Mouse (Mus musculus) limb, embryonic 15.5 days (tissue): ENCODE measurements at regions not wholly inside any gene's neighbourhood (a gene's known extent, or its start where the extent isn't known, plus 50 kb on each side); places are given as distances from the start of the nearest gene placed in this dataset.
A peak's percentile ranks its signal among the peaks of the same experiment; 100 is the strongest.

ENCODE experiments used
- ATAC-seq: fragments of 200-750 bp; cut with Nextera tagmentation; 2 replicates; pipeline ENCODE4 v1.8.0; 2017; ENCODE audit warnings: low read depth, moderate TSS enrichment; ENCODE audit not compliant: insufficient number of reproducible peaks, low FRiP score, low TSS enrichment
- H3K27ac ChIP-seq: fragments of 300-500 bp; sonication (generic); 2 replicates; pipeline ENCODE4 v1.5.1; 2015; ENCODE audit warnings: moderate library complexity, mild to moderate bottlenecking, inconsistent platforms
- H3K27me3 ChIP-seq: fragments of 300-500 bp; sonication (generic); 2 replicates; pipeline ENCODE4 v1.6.1; 2015; ENCODE audit warnings: inconsistent platforms
- H3K36me3 ChIP-seq: fragments of 300-500 bp; sonication (generic); 2 replicates; pipeline ENCODE4 v1.6.1; 2015; ENCODE audit warnings: inconsistent platforms
- H3K4me1 ChIP-seq: fragments of 300-500 bp; sonication (generic); 2 replicates; pipeline ENCODE4 v1.6.1; 2015; ENCODE audit warnings: inconsistent platforms
- H3K4me2 ChIP-seq: fragments of 300-500 bp; sonication (generic); 2 replicates; pipeline ENCODE4 v1.6.1; 2015; ENCODE audit warnings: mild to moderate bottlenecking, inconsistent platforms
- H3K4me3 ChIP-seq: fragments of 300-500 bp; sonication (generic); 2 replicates; pipeline ENCODE4 v1.5.1; 2015; ENCODE audit warnings: mild to moderate bottlenecking, inconsistent platforms
- H3K9ac ChIP-seq: fragments of 300-500 bp; sonication (generic); 2 replicates; pipeline ENCODE4 v1.6.1; 2015; ENCODE audit warnings: inconsistent platforms
- H3K9me3 ChIP-seq: fragments of 300-500 bp; sonication (generic); 2 replicates; pipeline ENCODE4 v1.6.1; 2016; ENCODE audit warnings: inconsistent platforms
- WGBS: fragments of 180-500 bp; shearing (Covaris S2); methylation state at CpG from one replicate; pipeline ENCODE4 v1.1.7; 2015; 5-methylcytosine and 5-hydroxymethylcytosine counted together

GRCm38 (mm10) chr9:17294327-17294726, 793.2 kb upstream of the Fat3 start:
- Histone ChIP-seq H3K4me1 (peaks cover under 1% of the 10 kb centered on the region; the same call in 1 of the 2 replicates), H3K9me3 (no peaks in the 10 kb centered on the region), H3K4me2 (no peak overlapping the region), H3K9ac (no peak overlapping the region), H3K4me3 (no peak overlapping the region), H3K36me3 (no peaks in the 10 kb centered on the region), H3K27me3 (no peaks in the 10 kb centered on the region), H3K27ac (no peak overlapping the region)
- WGBS = 80% methylated on average over 1 of the region's 1 CpGs
- no peak for ATAC-seq

- H3K27me3 ChIP-seq = no peaks in the 10 kb centered on the region
- WGBS = 10% methylated on average over 6 of the region's 6 CpGs
- no peak overlapping the region for H3K9ac ChIP-seq
- H3K36me3 ChIP-seq = no peaks in the 10 kb centered on the region
- no peaks in the 10 kb centered on the region for H3K9me3 ChIP-seq
- H3K4me3 ChIP-seq = no peak overlapping the region
- no peak overlapping the region for H3K4me2 ChIP-seq
- peaks cover 3% of the 10 kb centered on the region; the same call in 1 of the 2 replicates for H3K4me1 ChIP-seq
- H3K27ac ChIP-seq = no peak overlapping the region
- peak; percentile 80 for ATAC-seq
Measured at GRCm38 (mm10) chr9:17288790-17289596, 787.9 kb upstream of the Fat3 start.

- 75% methylated on average over 4 of the region's 4 CpGs for WGBS
- H3K4me1 ChIP-seq = no peaks in the 10 kb centered on the region
- no peaks in the 10 kb centered on the region for H3K36me3 ChIP-seq
- no peak overlapping the region for H3K9ac ChIP-seq
- no peak overlapping the region for H3K4me3 ChIP-seq
- no peak overlapping the region for H3K27ac ChIP-seq
- H3K4me2 ChIP-seq = no peak overlapping the region
- no peaks in the 10 kb centered on the region for H3K27me3 ChIP-seq
- no peaks in the 10 kb centered on the region for H3K9me3 ChIP-seq
- no peak for ATAC-seq
Measured at GRCm38 (mm10) chr9:17279334-17279990, 778.4 kb upstream of the Fat3 start.

- H3K27ac ChIP-seq = no peak overlapping the region
- H3K4me1 ChIP-seq = no peaks in the 10 kb centered on the region
- no peaks in the 10 kb centered on the region for H3K27me3 ChIP-seq
- no peaks in the 10 kb centered on the region for H3K9me3 ChIP-seq
- H3K36me3 ChIP-seq = no peaks in the 10 kb centered on the region
- H3K9ac ChIP-seq = no peak overlapping the region
- no peak overlapping the region for H3K4me2 ChIP-seq
- 20% methylated on average over 2 of the region's 2 CpGs for WGBS
- H3K4me3 ChIP-seq = no peak overlapping the region
- ATAC-seq = no peak
Measured at GRCm38 (mm10) chr9:17272616-17273015, 771.5 kb upstream of the Fat3 start.

GRCm38 (mm10) chr9:17269624-17270023, 768.5 kb upstream of the Fat3 start:
- H3K9ac ChIP-seq = no peak overlapping the region
- H3K4me2 ChIP-seq = no peak overlapping the region
- H3K27me3 ChIP-seq = no peaks in the 10 kb centered on the region
- WGBS = 33% methylated on average over 1 of the region's 1 CpGs
- no peak overlapping the region for H3K4me3 ChIP-seq
- no peaks in the 10 kb centered on the region for H3K36me3 ChIP-seq
- no peak overlapping the region for H3K27ac ChIP-seq
- no peaks in the 10 kb centered on the region for H3K4me1 ChIP-seq
- H3K9me3 ChIP-seq = no peaks in the 10 kb centered on the region
- no peak for ATAC-seq

- Histone ChIP-seq H3K36me3 (no peaks in the 10 kb centered on the region), H3K4me1 (no peaks in the 10 kb centered on the region), H3K4me3 (no peak overlapping the region), H3K9me3 (no peaks in the 10 kb centered on the region), H3K27me3 (no peaks in the 10 kb centered on the region), H3K4me2 (no peak overlapping the region), H3K9ac (no peak overlapping the region), H3K27ac (no peak overlapping the region)
- WGBS = 83% methylated on average over 1 of the region's 1 CpGs
- ATAC-seq = no peak
Measured at GRCm38 (mm10) chr9:17257148-17257547, 756.1 kb upstream of the Fat3 start.

GRCm38 (mm10) chr9:17227091-17227481, 726.0 kb upstream of the Fat3 start:
- no peak for ATAC-seq
- H3K4me3 ChIP-seq = no peak overlapping the region
- no peaks in the 10 kb centered on the region for H3K9me3 ChIP-seq
- no peaks in the 10 kb centered on the region for H3K27me3 ChIP-seq
- H3K27ac ChIP-seq = no peak overlapping the region
- no peak overlapping the region for H3K9ac ChIP-seq
- WGBS = 69% methylated on average over 4 of the region's 4 CpGs
- H3K4me2 ChIP-seq = no peak overlapping the region
- no peaks in the 10 kb centered on the region for H3K36me3 ChIP-seq
- no peaks in the 10 kb centered on the region for H3K4me1 ChIP-seq

- H3K36me3 ChIP-seq = no peaks in the 10 kb centered on the region
- H3K9ac ChIP-seq = no peak overlapping the region
- no peaks in the 10 kb centered on the region for H3K9me3 ChIP-seq
- no peak overlapping the region for H3K27ac ChIP-seq
- no peak overlapping the region for H3K4me3 ChIP-seq
- ATAC-seq = no peak
- H3K4me2 ChIP-seq = no peak overlapping the region
- 71% methylated on average over 3 of the region's 3 CpGs for WGBS
- no peaks in the 10 kb centered on the region for H3K27me3 ChIP-seq
- no peaks in the 10 kb centered on the region for H3K4me1 ChIP-seq
Measured at GRCm38 (mm10) chr9:17226475-17227090, 725.5 kb upstream of the Fat3 start.

- Histone ChIP-seq H3K4me3 (no peak overlapping the region), H3K9ac (no peak overlapping the region), H3K4me1 (no peaks in the 10 kb centered on the region), H3K27ac (no peak overlapping the region), H3K27me3 (no peaks in the 10 kb centered on the region), H3K36me3 (no peaks in the 10 kb centered on the region), H3K9me3 (no peaks in the 10 kb centered on the region), H3K4me2 (no peak overlapping the region)
- ATAC-seq = no peak
Measured at GRCm38 (mm10) chr9:17195339-17195738, 694.3 kb upstream of the Fat3 start.

- Histone ChIP-seq H3K9me3 (no peaks in the 10 kb centered on the region), H3K9ac (no peak overlapping the region), H3K4me1 (no peaks in the 10 kb centered on the region), H3K27me3 (no peaks in the 10 kb centered on the region), H3K27ac (no peak overlapping the region), H3K36me3 (no peaks in the 10 kb centered on the region), H3K4me3 (no peak overlapping the region), H3K4me2 (no peak overlapping the region)
- 73% methylated on average over 2 of the region's 2 CpGs for WGBS
- ATAC-seq = no peak
Measured at GRCm38 (mm10) chr9:17189552-17189951, 688.5 kb upstream of the Fat3 start.

GRCm38 (mm10) chr9:17168193-17168592, 667.1 kb upstream of the Fat3 start:
- no peak overlapping the region for H3K9ac ChIP-seq
- H3K4me1 ChIP-seq = no peaks in the 10 kb centered on the region
- no peaks in the 10 kb centered on the region for H3K9me3 ChIP-seq
- no peaks in the 10 kb centered on the region for H3K36me3 ChIP-seq
- no peaks in the 10 kb centered on the region for H3K27me3 ChIP-seq
- ATAC-seq = no peak
- no peak overlapping the region for H3K27ac ChIP-seq
- WGBS = 88% methylated on average over 1 of the region's 1 CpGs
- H3K4me2 ChIP-seq = no peak overlapping the region
- no peak overlapping the region for H3K4me3 ChIP-seq

GRCm38 (mm10) chr9:17166331-17166730, 665.2 kb upstream of the Fat3 start:
- H3K4me1 ChIP-seq = no peaks in the 10 kb centered on the region
- no peaks in the 10 kb centered on the region for H3K9me3 ChIP-seq
- no peak overlapping the region for H3K4me2 ChIP-seq
- no peak for ATAC-seq
- H3K9ac ChIP-seq = no peak overlapping the region
- no peak overlapping the region for H3K27ac ChIP-seq
- H3K27me3 ChIP-seq = no peaks in the 10 kb centered on the region
- H3K4me3 ChIP-seq = no peak overlapping the region
- 73% methylated on average over 1 of the region's 1 CpGs for WGBS
- no peaks in the 10 kb centered on the region for H3K36me3 ChIP-seq
